Mouse (Mus musculus) ovary, postnatal 10 days (tissue): ENCODE measurements around the gene Piezo1.

Experiments used
- DNase-seq: peaks from one replicate; pipeline ENCODE4 v3.0.0; 2022; ENCODE audit warnings: low spot score

The Piezo1 gene

GRCm38 (mm10) chr8:122546066-122546755, 4.9 kb downstream of the Piezo1 start:
- DNase-seq: no peak

- DNase-seq: no peak
Measured at GRCm38 (mm10) chr8:122544138-122544537, 7.0 kb downstream of the Piezo1 start.

GRCm38 (mm10) chr8:122538310-122539076, 12.6 kb downstream of the Piezo1 start:
- no peak for DNase-seq

GRCm38 (mm10) chr8:122537812-122538211, 13.3 kb downstream of the Piezo1 start:
- DNase-seq: no peak

- DNase-seq: no peak
Measured at GRCm38 (mm10) chr8:122537033-122537432, 14.1 kb downstream of the Piezo1 start.

GRCm38 (mm10) chr8:122531312-122531711, 19.8 kb downstream of the Piezo1 start:
- no peak for DNase-seq

- DNase-seq: no peak
Measured at GRCm38 (mm10) chr8:122529159-122529558, 22.0 kb downstream of the Piezo1 start.

GRCm38 (mm10) chr8:122527937-122528336, 23.2 kb downstream of the Piezo1 start:
- no peak for DNase-seq

- DNase-seq: no peak
Measured at GRCm38 (mm10) chr8:122526526-122527170, 24.5 kb downstream of the Piezo1 start.

- no peak for DNase-seq
Measured at GRCm38 (mm10) chr8:122526084-122526483, 25.0 kb downstream of the Piezo1 start.

- DNase-seq: no peak
Measured at GRCm38 (mm10) chr8:122525004-122525403, 26.1 kb downstream of the Piezo1 start.

GRCm38 (mm10) chr8:122524506-122524905, 26.6 kb downstream of the Piezo1 start:
- DNase-seq: no peak

GRCm38 (mm10) chr8:122523652-122524360, 27.3 kb downstream of the Piezo1 start:
- DNase-seq: no peak

- DNase-seq: no peak
Measured at GRCm38 (mm10) chr8:122522796-122523651, 28.1 kb downstream of the Piezo1 start.

- no peak for DNase-seq
Measured at GRCm38 (mm10) chr8:122520611-122521010, 30.5 kb downstream of the Piezo1 start.

- DNase-seq: no peak
Measured at GRCm38 (mm10) chr8:122517541-122518190, 33.5 kb downstream of the Piezo1 start.

GRCm38 (mm10) chr8:122515699-122516098, 35.4 kb downstream of the Piezo1 start:
- DNase-seq: no peak

- DNase-seq: no peak
Measured at GRCm38 (mm10) chr8:122512392-122512791, 38.7 kb downstream of the Piezo1 start.

- peak; percentile 27 for DNase-seq
Measured at GRCm38 (mm10) chr8:122511552-122511951, 39.6 kb downstream of the Piezo1 start.

- DNase-seq: peak; percentile 65
Measured at GRCm38 (mm10) chr8:122500856-122501255, 50.3 kb downstream of the Piezo1 start.

- no peak for DNase-seq
Measured at GRCm38 (mm10) chr8:122497912-122498311, 53.2 kb downstream of the Piezo1 start.
